Mouse (Mus musculus) liver, embryonic 14.5 days (tissue): ENCODE results near the gene Ebf1.

ENCODE experiments used
- CTCF ChIP-seq: IDR thresholded peaks from 2 replicates; pipeline ENCODE4 v1.5.1; 2016; ENCODE audit warnings: antibody characterized with exemption, low read depth, control low read depth
- EP300 ChIP-seq: IDR thresholded peaks from 2 replicates; pipeline ENCODE4 v1.6.1; 2016; ENCODE audit warnings: antibody characterized with exemption, low read depth

- no peak for TF ChIP-seq CTCF
- TF ChIP-seq EP300: no peak
Observed at GRCm38 (mm10) chr11:44620694-44621446, 3.8 kb downstream of the Ebf1 start.
